Mouse (Mus musculus) monocyte, adult 2 months (primary cell): ENCODE data around the gene Trp53rka.
"Not testable (repeated sequence)": the region's sequence is repeated elsewhere in the genome, so short reads cannot be mapped to it uniquely, and the experiment has no call there.

Experiments used
- DNase-seq, 2 experiments: peaks; one replicate each; pipeline ENCODE4 v3.0.0; 2022; ENCODE audit warnings: low spot score in 2 of 2, low read depth in 1 of 2

The Trp53rka gene

GRCm38 (mm10) chr2:165492648-165493553 lies at the start of gene Trp53rka:
Gene Trp53rka, minus strand, starts transcription at chr2:165493324.
- DNase-seq = peak; percentile 18 to 65

- DNase-seq = no peak
Observed at GRCm38 (mm10) chr2:165540975-165541374, 47.9 kb upstream of the Trp53rka start.

- no peak for DNase-seq
Observed at GRCm38 (mm10) chr2:165533789-165534188, 40.7 kb upstream of the Trp53rka start.

GRCm38 (mm10) chr2:165529106-165529505 lies 36.0 kb upstream of the Trp53rka start:
- peak in 1 of 2 experiments; percentile 19 for DNase-seq

- no peak for DNase-seq
Observed at GRCm38 (mm10) chr2:165525609-165526008, 32.5 kb upstream of the Trp53rka start.

GRCm38 (mm10) chr2:165515178-165515728 lies 22.1 kb upstream of the Trp53rka start:
- no peak for DNase-seq

- DNase-seq = no peak
Observed at GRCm38 (mm10) chr2:165512870-165513600, 19.9 kb upstream of the Trp53rka start.

GRCm38 (mm10) chr2:165512426-165512825 lies 19.3 kb upstream of the Trp53rka start:
- DNase-seq = no peak

GRCm38 (mm10) chr2:165511530-165511929 lies 18.4 kb upstream of the Trp53rka start:
- not testable (repeated sequence) for DNase-seq

- not testable (repeated sequence) for DNase-seq
Observed at GRCm38 (mm10) chr2:165510914-165511458, 17.9 kb upstream of the Trp53rka start.

- DNase-seq = no peak
Observed at GRCm38 (mm10) chr2:165510466-165510865, 17.3 kb upstream of the Trp53rka start.

- no peak for DNase-seq
Observed at GRCm38 (mm10) chr2:165509686-165510085, 16.6 kb upstream of the Trp53rka start.

GRCm38 (mm10) chr2:165503259-165504203 lies 10.4 kb upstream of the Trp53rka start, which contains the start of gene Slc2a10:
Gene Slc2a10, plus strand, starts transcription at chr2:165503787.
- no peak for DNase-seq

- no peak for DNase-seq
Observed at GRCm38 (mm10) chr2:165498816-165499215, 5.7 kb upstream of the Trp53rka start.

- DNase-seq = no peak
Observed at GRCm38 (mm10) chr2:165497706-165498275, 4.7 kb upstream of the Trp53rka start.

GRCm38 (mm10) chr2:165496251-165496650 lies 3.1 kb upstream of the Trp53rka start:
- no peak for DNase-seq

- no peak for DNase-seq
Observed at GRCm38 (mm10) chr2:165494495-165494894, 1.4 kb upstream of the Trp53rka start.

- no peak for DNase-seq
Observed at GRCm38 (mm10) chr2:165493587-165494210, 575 bp upstream of the Trp53rka start.

GRCm38 (mm10) chr2:165486881-165487535 lies 6.1 kb downstream of the Trp53rka start:
- no peak for DNase-seq
